Mouse (Mus musculus) heart, embryonic 10.5 days (tissue): ENCODE data around the gene Ptges3. TPM values are rescaled to one million over a fixed set of nuclear protein-coding genes. Genes with fewer than 3 reads are reported as not detected.
"Not testable (repeated sequence)": the region's sequence is repeated elsewhere in the genome, so short reads cannot be mapped to it uniquely, and the experiment has no call there.

ENCODE experiments used
- DNase-seq: peaks from one replicate; pipeline ENCODE4 v3.0.0-alpha.2; 2017; ENCODE audit warnings: low spot score
- H3K27ac ChIP-seq: fragments of 300-500 bp; sonication (generic); 2 replicates; pipeline ENCODE4 v1.5.1; 2016; ENCODE audit warnings: mild to moderate bottlenecking
- H3K27me3 ChIP-seq: fragments of 300-500 bp; sonication (generic); 2 replicates; pipeline ENCODE4 v1.6.1; 2016; ENCODE audit warnings: mild to moderate bottlenecking; ENCODE audit not compliant: poor library complexity, insufficient read depth, severe bottlenecking
- H3K36me3 ChIP-seq: fragments of 300-500 bp; sonication (generic); 2 replicates; pipeline ENCODE4 v1.6.1; 2016; ENCODE audit warnings: mild to moderate bottlenecking, moderate library complexity
- H3K4me1 ChIP-seq: fragments of 300-500 bp; sonication (generic); 2 replicates; pipeline ENCODE4 v1.6.1; 2016; ENCODE audit warnings: mild to moderate bottlenecking
- H3K4me3 ChIP-seq: fragments of 300-500 bp; sonication (generic); 2 replicates; pipeline ENCODE4 v1.5.1; 2016; ENCODE audit warnings: mild to moderate bottlenecking, moderate library complexity
- H3K9me3 ChIP-seq: fragments of 300-500 bp; sonication (generic); 2 replicates; pipeline ENCODE4 v1.6.1; 2016; ENCODE audit warnings: mild to moderate bottlenecking, moderate library complexity
- WGBS: fragments of 180-500 bp; shearing (Covaris S2); methylation state at CpG from one replicate; pipeline ENCODE4 v1.1.7; 2016; 5-methylcytosine and 5-hydroxymethylcytosine counted together
- polyA plus RNA-seq: library from polyadenylated mRNA; unstranded; fragments of >200 nt; fragmentation: Nextera tagmentation; extraction: Ambion mirVana; gene quantifications from 2 replicates; pipeline ENCODE4 v1.2.1, GENCODE M21; 2016

The Ptges3 gene
- polyA plus RNA-seq, 1 experiment from 2014 or later = 465 TPM

- Histone ChIP-seq H3K9me3 (no peaks in the 10 kb centered on the region), H3K4me3 (no peak overlapping the region), H3K27me3 (no peaks in the 10 kb centered on the region), H3K27ac (no peak overlapping the region), H3K36me3 (peaks cover 92% of the 10 kb centered on the region), H3K4me1 (peaks cover 78% of the 10 kb centered on the region)
- WGBS = 86% methylated on average over 4 of the region's 4 CpGs
- no peak for DNase-seq
These were observed 17.1 kb upstream of the Ptges3 start for GRCm38 (mm10) chr10:128041636-128042035.

- Histone ChIP-seq H3K9me3 (no peaks in the 10 kb centered on the region), H3K36me3 (peaks cover 95% of the 10 kb centered on the region), H3K27ac (peak overlapping the region; percentile 59; the same call in 1 of the 2 replicates), H3K4me3 (no peak overlapping the region), H3K4me1 (peaks cover 73% of the 10 kb centered on the region), H3K27me3 (no peaks in the 10 kb centered on the region)
- WGBS = 92% methylated on average over 3 of the region's 3 CpGs
- no peak for DNase-seq
These were observed 16.3 kb upstream of the Ptges3 start for GRCm38 (mm10) chr10:128042466-128042865.

GRCm38 (mm10) chr10:128043041-128043835 lies 15.5 kb upstream of the Ptges3 start:
- no peaks in the 10 kb centered on the region for H3K9me3 ChIP-seq
- H3K27ac ChIP-seq = peak overlapping the region; percentile 59; the same call in 1 of the 2 replicates
- WGBS = 63% methylated on average over 3 of the region's 3 CpGs
- H3K36me3 ChIP-seq = peaks cover 98% of the 10 kb centered on the region
- DNase-seq = no peak
- H3K27me3 ChIP-seq = no peaks in the 10 kb centered on the region
- H3K4me3 ChIP-seq = peak overlapping the region; percentile 25; the same call in 1 of the 2 replicates
- H3K4me1 ChIP-seq = peaks cover 66% of the 10 kb centered on the region

- Histone ChIP-seq H3K36me3 (peaks cover 83% of the 10 kb centered on the region), H3K4me1 (peaks cover 19% of the 10 kb centered on the region), H3K27me3 (no peaks in the 10 kb centered on the region), H3K9me3 (no peaks in the 10 kb centered on the region), H3K4me3 (no peak overlapping the region), H3K27ac (no peak overlapping the region)
- DNase-seq = no peak
- WGBS = 97% methylated on average over 8 of the region's 8 CpGs
These were observed 10.6 kb upstream of the Ptges3 start for GRCm38 (mm10) chr10:128048157-128048556.

- no peaks in the 10 kb centered on the region for H3K27me3 ChIP-seq
- 97% methylated on average over 2 of the region's 2 CpGs for WGBS
- H3K27ac ChIP-seq = no peak overlapping the region
- peaks cover 3% of the 10 kb centered on the region for H3K4me1 ChIP-seq
- DNase-seq = no peak
- no peak overlapping the region for H3K4me3 ChIP-seq
- H3K9me3 ChIP-seq = no peaks in the 10 kb centered on the region
- H3K36me3 ChIP-seq = peaks cover 68% of the 10 kb centered on the region
These were observed 9.0 kb upstream of the Ptges3 start for GRCm38 (mm10) chr10:128049741-128050140.

GRCm38 (mm10) chr10:128050355-128050754 lies 8.4 kb upstream of the Ptges3 start:
- H3K4me1 ChIP-seq = no peaks in the 10 kb centered on the region
- H3K27ac ChIP-seq = no peak overlapping the region
- 80% methylated on average over 2 of the region's 2 CpGs for WGBS
- no peak for DNase-seq
- no peak overlapping the region for H3K4me3 ChIP-seq
- H3K9me3 ChIP-seq = no peaks in the 10 kb centered on the region
- H3K27me3 ChIP-seq = no peaks in the 10 kb centered on the region
- peaks cover 61% of the 10 kb centered on the region for H3K36me3 ChIP-seq

GRCm38 (mm10) chr10:128051589-128051988 lies 7.2 kb upstream of the Ptges3 start:
- no peaks in the 10 kb centered on the region for H3K4me1 ChIP-seq
- no peaks in the 10 kb centered on the region for H3K9me3 ChIP-seq
- no peak overlapping the region for H3K27ac ChIP-seq
- no peaks in the 10 kb centered on the region for H3K27me3 ChIP-seq
- DNase-seq = no peak
- 94% methylated on average over 5 of the region's 5 CpGs for WGBS
- no peak overlapping the region for H3K4me3 ChIP-seq
- peaks cover 49% of the 10 kb centered on the region for H3K36me3 ChIP-seq

- 95% methylated on average over 1 of the region's 2 CpGs for WGBS
- not testable (repeated sequence) for H3K4me1 ChIP-seq, H3K9me3 ChIP-seq, H3K27me3 ChIP-seq, H3K27ac ChIP-seq, H3K4me3 ChIP-seq, DNase-seq
- H3K36me3 ChIP-seq = peaks cover 44% of the 10 kb centered on the region
These were observed 6.6 kb upstream of the Ptges3 start for GRCm38 (mm10) chr10:128052136-128052535.

GRCm38 (mm10) chr10:128053001-128053400 lies 5.8 kb upstream of the Ptges3 start:
- Histone ChIP-seq H3K4me3 (no peak overlapping the region), H3K36me3 (peaks cover 37% of the 10 kb centered on the region), H3K27me3 (no peaks in the 10 kb centered on the region), H3K27ac (no peak overlapping the region), H3K9me3 (no peaks in the 10 kb centered on the region), H3K4me1 (peaks cover 5% of the 10 kb centered on the region; the same call in 1 of the 2 replicates)
- no peak for DNase-seq
- 91% methylated on average over 8 of the region's 8 CpGs for WGBS

- DNase-seq = no peak
- Histone ChIP-seq H3K27me3 (no peaks in the 10 kb centered on the region), H3K4me1 (peaks cover 11% of the 10 kb centered on the region; the same call in 1 of the 2 replicates), H3K27ac (peak overlapping the region; percentile 97), H3K9me3 (no peaks in the 10 kb centered on the region), H3K36me3 (peaks cover 10% of the 10 kb centered on the region), H3K4me3 (peak overlapping the region; percentile 98)
- 1% methylated on average over 18 of the region's 18 CpGs for WGBS
These were observed 570 bp upstream of the Ptges3 start for GRCm38 (mm10) chr10:128058184-128058583.

GRCm38 (mm10) chr10:128059207-128059981 lies 640 bp downstream of the Ptges3 start:
- no peaks in the 10 kb centered on the region for H3K27me3 ChIP-seq
- peak overlapping the region; percentile 98 for H3K4me3 ChIP-seq
- WGBS = under 1% methylated on average over 54 of the region's 62 CpGs
- H3K4me1 ChIP-seq = peaks cover 11% of the 10 kb centered on the region; the same call in 1 of the 2 replicates
- peak overlapping the region; percentile 97 for H3K27ac ChIP-seq
- no peaks in the 10 kb centered on the region for H3K9me3 ChIP-seq
- peak; percentile 85 for DNase-seq
- H3K36me3 ChIP-seq = peaks cover 21% of the 10 kb centered on the region

GRCm38 (mm10) chr10:128061109-128061508 lies 2.4 kb downstream of the Ptges3 start:
- WGBS = 74% methylated on average over 5 of the region's 5 CpGs
- Histone ChIP-seq H3K4me3 (peak overlapping the region; percentile 98), H3K4me1 (peaks cover 11% of the 10 kb centered on the region; the same call in 1 of the 2 replicates), H3K9me3 (no peaks in the 10 kb centered on the region), H3K27ac (no peak overlapping the region), H3K36me3 (peaks cover 28% of the 10 kb centered on the region), H3K27me3 (no peaks in the 10 kb centered on the region)
- DNase-seq = no peak
